8 mouse cellular contexts compared by ENCODE assay signal in the genomic region with DNA sequence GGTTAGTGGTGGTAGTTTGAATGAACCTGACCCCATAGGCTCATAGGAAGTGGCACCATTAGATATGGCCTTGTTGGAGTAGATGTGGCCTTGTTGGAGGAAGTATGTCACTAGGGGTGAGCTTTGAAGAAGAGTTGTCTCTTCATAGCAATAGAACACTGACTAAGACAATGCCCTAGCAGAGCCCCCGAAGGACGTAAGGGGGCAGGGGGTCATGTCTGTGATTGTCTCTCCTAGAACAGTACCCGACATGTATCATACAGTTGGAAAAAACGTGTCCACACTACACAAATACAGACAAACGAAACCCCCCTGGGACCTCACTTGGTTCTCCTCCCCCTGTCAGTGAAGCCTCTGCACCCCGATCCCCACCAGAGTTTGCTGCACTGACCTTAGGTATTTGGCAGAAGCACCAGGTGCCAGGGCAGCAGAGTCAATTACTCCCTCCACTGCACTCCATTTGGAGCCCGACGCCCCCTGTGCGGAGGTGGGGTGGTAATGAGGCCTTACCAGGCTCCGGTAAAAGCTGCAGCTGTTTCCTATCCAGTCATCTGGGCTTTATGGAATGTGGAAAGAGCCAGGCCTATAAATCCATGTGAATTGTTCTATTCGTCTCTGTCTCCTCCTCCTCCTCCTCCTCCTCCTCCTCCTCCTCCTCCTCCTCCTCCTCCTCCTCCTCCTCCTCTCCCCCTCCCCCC. TPM values are rescaled to one million over a fixed set of nuclear protein-coding genes. Genes with fewer than 3 reads are reported as not detected.
A peak's percentile ranks its signal among the peaks of the same experiment; 100 is the strongest.
DNase-seq lines count a peak whose midpoint lies in the region; ATAC-seq lines count a peak whose summit lies in the region.

No protein-coding gene starts in this region.

- ATAC-seq in neural tube, embryonic 15.5 days (ENCODE audit: low FRiP score) = no peak
- ATAC-seq in limb, embryonic 12.5 days (ENCODE audit: insufficient number of reproducible peaks, insufficient read depth, low FRiP score, low TSS enrichment, low read depth) = peak; percentile 91
- ATAC-seq in neural tube, embryonic 14.5 days (ENCODE audit: low read depth) = peak; percentile 76; the same call in 1 of the 2 replicates

- H3K27me3 ChIP-seq in neural tube, embryonic 15.5 days (replicated peaks) = no peaks in the 10 kb centered on the region
- peaks cover 4% of the 10 kb centered on the region; the same call in 1 of the 2 replicates for H3K27me3 ChIP-seq in limb, embryonic 12.5 days
- no peaks in the 10 kb centered on the region for H3K27me3 ChIP-seq in neural tube, embryonic 14.5 days (ENCODE audit: control insufficient read depth, insufficient read depth, low read length)

- no peak overlapping the region; the same call in 1 of the 2 replicates for H3K4me2 ChIP-seq in neural tube, embryonic 15.5 days
- peak overlapping the region; percentile 41 for H3K4me2 ChIP-seq in limb, embryonic 12.5 days
- no peak overlapping the region for H3K4me2 ChIP-seq in neural tube, embryonic 14.5 days (ENCODE audit: low read depth, low read length)

- no peaks in the 10 kb centered on the region for H3K9me3 ChIP-seq in neural tube, embryonic 15.5 days (replicated peaks)
- H3K9me3 ChIP-seq in limb, embryonic 12.5 days = 0 out of 2 replicates have a peak, but pooled peaks cover 4% of the 10 kb centered on the region
- H3K9me3 ChIP-seq in neural tube, embryonic 14.5 days (ENCODE audit: control insufficient read depth, low read length) = no peaks in the 10 kb centered on the region

- 23% methylated on average over 11 of the region's 11 CpGs for WGBS in neural tube, embryonic 15.5 days
- 24% methylated on average over 11 of the region's 11 CpGs for WGBS in limb, embryonic 12.5 days
- 19% methylated on average over 11 of the region's 11 CpGs for WGBS in neural tube, embryonic 14.5 days

- H3K4me1 ChIP-seq in neural tube, embryonic 15.5 days = peaks cover 6% of the 10 kb centered on the region
- peaks cover 27% of the 10 kb centered on the region for H3K4me1 ChIP-seq in limb, embryonic 12.5 days (replicated peaks)
- peaks cover 4% of the 10 kb centered on the region; the same call in 1 of the 2 replicates for H3K4me1 ChIP-seq in neural tube, embryonic 14.5 days (ENCODE audit: control insufficient read depth, insufficient read depth, low read length)

- no peak overlapping the region for H3K27ac ChIP-seq in neural tube, embryonic 15.5 days (replicated peaks)
- H3K27ac ChIP-seq in limb, embryonic 12.5 days = peak overlapping the region; percentile 79
- H3K27ac ChIP-seq in neural tube, embryonic 14.5 days (ENCODE audit: low read depth, low read length) = no peak overlapping the region

- H3K9ac ChIP-seq in neural tube, embryonic 15.5 days (replicated peaks) = no peak overlapping the region
- no peak overlapping the region for H3K9ac ChIP-seq in limb, embryonic 12.5 days (replicated peaks)
- no peak overlapping the region for H3K9ac ChIP-seq in neural tube, embryonic 14.5 days (replicated peaks; ENCODE audit: low read depth, low read length)

- H3K36me3 ChIP-seq in neural tube, embryonic 15.5 days = no peaks in the 10 kb centered on the region
- no peaks in the 10 kb centered on the region for H3K36me3 ChIP-seq in limb, embryonic 12.5 days
- no peaks in the 10 kb centered on the region for H3K36me3 ChIP-seq in neural tube, embryonic 14.5 days (ENCODE audit: control insufficient read depth, insufficient read depth, low read length)

- H3K4me3 ChIP-seq in neural tube, embryonic 15.5 days (replicated peaks) = no peak overlapping the region
- H3K4me3 ChIP-seq in limb, embryonic 12.5 days (replicated peaks) = no peak overlapping the region
- H3K4me3 ChIP-seq in neural tube, embryonic 14.5 days (ENCODE audit: low read depth, low read length) = no peak overlapping the region

- intact Hi-C loops in gastrocnemius, postnatal 14 days (cut with DNase I; ENCODE audit: low total_unique reads) = no loop called here

- peak; percentile 49 for DNase-seq in neural tube, embryonic 10.5 days (ENCODE audit: extremely low spot score, low spot score)
- DNase-seq in forelimb bud, embryonic 11.5 days (ENCODE audit: low read depth, low spot score) = peak; percentile 77
- DNase-seq in right cerebral cortex, postnatal 4 days = no peak
- no peak for DNase-seq in gastrocnemius, postnatal 14 days
- DNase-seq in urinary bladder, postnatal 25 days (ENCODE audit: low spot score) = no peak

RNA-seq across cellular contexts. Expression of a gene that starts 10.7 kb away (rescaled TPM):
- polyA plus RNA-seq in neural tube, embryonic 15.5 days (2015; fragmentation: Nextera tagmentation; extraction: Ambion mirVana) = 24.1 and 26.3 TPM in 2 replicates
- polyA plus RNA-seq in limb, embryonic 12.5 days (2016; fragmentation: Nextera tagmentation; extraction: Ambion mirVana) = 5.3 and 5.7 TPM in 2 replicates
- polyA plus RNA-seq in neural tube, embryonic 14.5 days (2014; fragmentation: Nextera tagmentation; extraction: Ambion mirVana) = 44.7 and 68.2 TPM in 2 replicates
- 1 to 10 TPM; 4.1 to 5.0 TPM for total RNA-seq in gastrocnemius, postnatal 14 days (2021)

Comparison
In these comparisons a context has a peak if more than half of its experiments do, and no peak if none do; other contexts are left out.
1. DNase-seq: peak in neural tube, embryonic 10.5 days (single experiment) and forelimb bud, embryonic 11.5 days (single experiment); none in right cerebral cortex, postnatal 4 days (single experiment), gastrocnemius, postnatal 14 days (single experiment) and urinary bladder, postnatal 25 days (single experiment).